Mouse (Mus musculus): ENCODE data around the gene Rbl2.

- TF ChIP-seq CTCF (IDR thresholded peaks at IDR 0.05; ENCODE audit: insufficient read depth, low read length) (peak; percentile 38), POLR2A (IDR thresholded peaks at IDR 0.05; ENCODE audit: borderline replicate concordance, extremely low read depth, low read depth, low read length) (no peak)
These were observed 77.9 kb downstream of the Rbl2 start for GRCm38 (mm10) chr8:91147715-91148114.

Data from lung, adult 2 months (tissue).